Mouse (Mus musculus): Measurements from ENCODE around the gene Arel1.
A peak's percentile ranks its signal among the peaks of the same experiment; 100 is the strongest.

Arel1 gene

GRCm38 (mm10) chr12:84907627-84908480 is 62.8 kb downstream of the Arel1 start:
- DNase-seq (ENCODE audit: low read depth in 1 of 2, low spot score in 2 of 2), result no peak

- DNase-seq (ENCODE audit: low read depth in 1 of 2, low spot score in 2 of 2), result no peak
Observed at GRCm38 (mm10) chr12:84907024-84907626, 63.6 kb downstream of the Arel1 start.

- no peak for DNase-seq (ENCODE audit: low read depth in 1 of 2, low spot score in 2 of 2)
Observed at GRCm38 (mm10) chr12:84904399-84904798, 66.3 kb downstream of the Arel1 start.

GRCm38 (mm10) chr12:84900317-84900716 is 70.4 kb downstream of the Arel1 start:
- DNase-seq (ENCODE audit: low read depth in 1 of 2, low spot score in 2 of 2), result no peak

GRCm38 (mm10) chr12:84897322-84897721 is 73.4 kb downstream of the Arel1 start:
- no peak for DNase-seq (ENCODE audit: low read depth in 1 of 2, low spot score in 2 of 2)

GRCm38 (mm10) chr12:84896235-84896634 is 74.5 kb downstream of the Arel1 start:
- DNase-seq (ENCODE audit: low read depth in 1 of 2, low spot score in 2 of 2), result no peak

GRCm38 (mm10) chr12:84893648-84894628 is 76.8 kb downstream of the Arel1 start:
- no peak for DNase-seq (ENCODE audit: low read depth in 1 of 2, low spot score in 2 of 2)

GRCm38 (mm10) chr12:84890289-84890688 is 80.4 kb downstream of the Arel1 start:
- DNase-seq (ENCODE audit: low read depth in 1 of 2, low spot score in 2 of 2), result no peak

GRCm38 (mm10) chr12:84885107-84885876 is 85.4 kb downstream of the Arel1 start:
- DNase-seq (ENCODE audit: low read depth in 1 of 2, low spot score in 2 of 2), result no peak

- no peak for DNase-seq (ENCODE audit: low read depth in 1 of 2, low spot score in 2 of 2)
Observed at GRCm38 (mm10) chr12:84884423-84885076, 86.2 kb downstream of the Arel1 start.

GRCm38 (mm10) chr12:84882796-84883195 is 87.9 kb downstream of the Arel1 start:
- DNase-seq (ENCODE audit: low read depth in 1 of 2, low spot score in 2 of 2), result no peak

- no peak for DNase-seq (ENCODE audit: low read depth in 1 of 2, low spot score in 2 of 2)
Observed at GRCm38 (mm10) chr12:84880091-84880490, 90.6 kb downstream of the Arel1 start.

GRCm38 (mm10) chr12:84876481-84877121 is 94.1 kb downstream of the Arel1 start, which contains the start of gene Ltbp2:
Gene Ltbp2, minus strand, starts transcription at chr12:84876532.
- DNase-seq (ENCODE audit: low read depth in 1 of 2, low spot score in 2 of 2), result peak; percentile 68 to 81

- DNase-seq (ENCODE audit: low read depth in 1 of 2, low spot score in 2 of 2), result no peak
Observed at GRCm38 (mm10) chr12:84875761-84876480, 94.8 kb downstream of the Arel1 start.

GRCm38 (mm10) chr12:84873434-84873833 is 97.3 kb downstream of the Arel1 start:
- no peak for DNase-seq (ENCODE audit: low read depth in 1 of 2, low spot score in 2 of 2)

- no peak for DNase-seq (ENCODE audit: low read depth in 1 of 2, low spot score in 2 of 2)
Observed at GRCm38 (mm10) chr12:84872310-84872709, 98.4 kb downstream of the Arel1 start.
